Mouse (Mus musculus) liver, adult 2 months (tissue): ENCODE measurements around the gene Scap.

Experiments used
- CTCF ChIP-seq: fragments of 200-500 bp; IDR thresholded peaks from 2 replicates; pipeline ENCODE4 v1.5.1; 2011; ENCODE audit warnings: low read depth, low read length, control low read depth
- POLR2A ChIP-seq: fragments of 200-500 bp; IDR thresholded peaks from 2 replicates; pipeline ENCODE4 v1.6.1; 2011; ENCODE audit warnings: low read length, control low read depth; ENCODE audit not compliant: insufficient read depth; ENCODE audit errors: extremely low read depth

DNA sequence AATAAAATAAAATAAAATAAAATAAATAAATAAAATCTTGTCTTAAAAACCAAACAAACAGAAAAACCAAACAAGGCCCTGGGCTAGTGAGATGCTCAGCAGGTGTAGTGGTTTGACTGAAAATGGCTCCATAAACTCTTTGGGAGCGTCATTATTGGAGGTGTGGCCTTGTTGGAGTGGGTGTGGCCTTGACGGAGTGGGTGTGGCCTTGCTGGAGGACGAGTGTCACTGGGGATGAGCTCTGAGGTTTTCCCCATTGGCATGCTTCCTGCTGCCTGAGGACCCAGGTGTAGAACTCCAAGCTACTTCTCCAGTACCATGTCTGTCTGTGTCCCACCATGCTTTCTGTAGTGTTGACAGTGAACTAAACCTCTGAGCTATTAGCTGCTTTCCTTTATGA lies 38.3 kb upstream of the Scap start:
- TF ChIP-seq POLR2A (no peak), CTCF (no peak)
